Mouse (Mus musculus) adipose tissue, adult 10 weeks (tissue): Measurements from ENCODE around the gene Gm8113. TPM values are rescaled to one million over a fixed set of nuclear protein-coding genes. Genes with fewer than 3 reads are reported as not detected.

Experiments used
- polyA plus RNA-seq: library from polyadenylated mRNA; stranded (reverse); fragments of 350-450 nt; fragmentation: Illumina TruSeq; extraction: RNeasy Lipid Tissue Mini Kit (QIAGEN cat#74804); gene quantifications from one replicate; pipeline ENCODE4 v1.2.3, GENCODE M21; 2014; ENCODE audit warnings: low read depth, low replicate concordance

Gene Gm8113
- 2.6 TPM for polyA plus RNA-seq

GRCm38 (mm10) chr14:43924688-43925403, at the start of gene Gm8113:
Gene Gm8113, plus strand, starts transcription at chr14:43925390.

GRCm38 (mm10) chr14:43875417-43875816, 49.8 kb upstream of the Gm8113 start, which contains the start of gene Ear1:
Gene Ear1, minus strand, starts transcription at chr14:43875517.

GRCm38 (mm10) chr14:43923459-43923858, 1.7 kb upstream of the Gm8113 start, which contains the start of gene Ear10:
Gene Ear10, minus strand, starts transcription at chr14:43923559.

GRCm38 (mm10) chr14:43956769-43957168, 31.6 kb downstream of the Gm8113 start, which contains the start of gene Ang5:
Gene Ang5, plus strand, starts transcription at chr14:43957069.

Other genes with a start within 250 kb of the Gm8113 start
- not detected for gene Gm8165, start 248.2 kb upstream of the Gm8113 start, polyA plus RNA-seq
- 1.3 TPM for gene Gm7324, start 227.6 kb upstream of the Gm8113 start, polyA plus RNA-seq
- gene Gm16506, start 197.9 kb upstream of the Gm8113 start, polyA plus RNA-seq, result not detected
- gene Gm6526, start 177.5 kb upstream of the Gm8113 start, polyA plus RNA-seq, result not detected
- not detected for gene Gm8180, start 140.6 kb upstream of the Gm8113 start, polyA plus RNA-seq
- gene Ear1, start 49.9 kb upstream of the Gm8113 start, polyA plus RNA-seq, result 0.79 TPM
- not detected for gene Ear10, start 1.8 kb upstream of the Gm8113 start, polyA plus RNA-seq
- not detected for gene Ang5, start 31.7 kb downstream of the Gm8113 start, polyA plus RNA-seq
- gene Ang6, start 76.9 kb downstream of the Gm8113 start, polyA plus RNA-seq, result not detected
- 36.8 TPM for gene Ear2, start 177.3 kb downstream of the Gm8113 start, polyA plus RNA-seq
- gene Gm3327, start 198.5 kb downstream of the Gm8113 start, polyA plus RNA-seq, result not detected